Mouse (Mus musculus) embryonic facial prominence, embryonic 15.5 days (tissue): ENCODE data around the gene Btn2a2. TPM values are rescaled to one million over a fixed set of nuclear protein-coding genes. Genes with fewer than 3 reads are reported as not detected.
A peak's percentile ranks its signal among the peaks of the same experiment; 100 is the strongest.
"Not testable (repeated sequence)": the region's sequence is repeated elsewhere in the genome, so short reads cannot be mapped to it uniquely, and the experiment has no call there.

Experiments
- ATAC-seq: fragments of 200-750 bp; cut with Nextera tagmentation; 2 replicates; pipeline ENCODE4 v1.8.0; 2017; ENCODE audit warnings: low read depth, moderate TSS enrichment; ENCODE audit not compliant: insufficient number of reproducible peaks, low FRiP score, low TSS enrichment
- H3K27ac ChIP-seq: fragments of 300-500 bp; sonication (generic); replicated peaks from 2 replicates; pipeline ENCODE4 v1.5.1; 2015; ENCODE audit warnings: mild to moderate bottlenecking, inconsistent platforms
- H3K27me3 ChIP-seq: fragments of 300-500 bp; sonication (generic); 2 replicates; pipeline ENCODE4 v1.6.1; 2015; ENCODE audit warnings: inconsistent platforms
- H3K36me3 ChIP-seq: fragments of 300-500 bp; sonication (generic); 2 replicates; pipeline ENCODE4 v1.6.1; 2015; ENCODE audit warnings: mild to moderate bottlenecking, inconsistent platforms
- H3K4me1 ChIP-seq: fragments of 300-500 bp; sonication (generic); 2 replicates; pipeline ENCODE4 v1.6.1; 2015; ENCODE audit warnings: inconsistent platforms
- H3K4me2 ChIP-seq: fragments of 300-500 bp; sonication (generic); replicated peaks from 2 replicates; pipeline ENCODE4 v1.6.1; 2015; ENCODE audit warnings: mild to moderate bottlenecking, inconsistent platforms
- H3K4me3 ChIP-seq: fragments of 300-500 bp; sonication (generic); replicated peaks from 2 replicates; pipeline ENCODE4 v1.5.1; 2015; ENCODE audit warnings: mild to moderate bottlenecking, inconsistent platforms
- H3K9ac ChIP-seq: fragments of 300-500 bp; sonication (generic); 2 replicates; pipeline ENCODE4 v1.6.1; 2015; ENCODE audit warnings: inconsistent platforms
- H3K9me3 ChIP-seq: fragments of 300-500 bp; sonication (generic); replicated peaks from 2 replicates; pipeline ENCODE4 v1.6.1; 2016; ENCODE audit warnings: inconsistent platforms
- WGBS: fragments of 180-500 bp; shearing (Covaris S2); methylation state at CpG from one replicate; pipeline ENCODE4 v1.1.7; 2015; 5-methylcytosine and 5-hydroxymethylcytosine counted together
- polyA plus RNA-seq: library from polyadenylated mRNA; unstranded; fragments of >200 nt; fragmentation: Nextera tagmentation; extraction: Ambion mirVana; gene quantifications from 2 replicates; pipeline ENCODE4 v1.2.1, GENCODE M21; 2015

Gene Btn2a2
- 0.55 and 0.65 TPM in 2 replicates for polyA plus RNA-seq

DNA sequence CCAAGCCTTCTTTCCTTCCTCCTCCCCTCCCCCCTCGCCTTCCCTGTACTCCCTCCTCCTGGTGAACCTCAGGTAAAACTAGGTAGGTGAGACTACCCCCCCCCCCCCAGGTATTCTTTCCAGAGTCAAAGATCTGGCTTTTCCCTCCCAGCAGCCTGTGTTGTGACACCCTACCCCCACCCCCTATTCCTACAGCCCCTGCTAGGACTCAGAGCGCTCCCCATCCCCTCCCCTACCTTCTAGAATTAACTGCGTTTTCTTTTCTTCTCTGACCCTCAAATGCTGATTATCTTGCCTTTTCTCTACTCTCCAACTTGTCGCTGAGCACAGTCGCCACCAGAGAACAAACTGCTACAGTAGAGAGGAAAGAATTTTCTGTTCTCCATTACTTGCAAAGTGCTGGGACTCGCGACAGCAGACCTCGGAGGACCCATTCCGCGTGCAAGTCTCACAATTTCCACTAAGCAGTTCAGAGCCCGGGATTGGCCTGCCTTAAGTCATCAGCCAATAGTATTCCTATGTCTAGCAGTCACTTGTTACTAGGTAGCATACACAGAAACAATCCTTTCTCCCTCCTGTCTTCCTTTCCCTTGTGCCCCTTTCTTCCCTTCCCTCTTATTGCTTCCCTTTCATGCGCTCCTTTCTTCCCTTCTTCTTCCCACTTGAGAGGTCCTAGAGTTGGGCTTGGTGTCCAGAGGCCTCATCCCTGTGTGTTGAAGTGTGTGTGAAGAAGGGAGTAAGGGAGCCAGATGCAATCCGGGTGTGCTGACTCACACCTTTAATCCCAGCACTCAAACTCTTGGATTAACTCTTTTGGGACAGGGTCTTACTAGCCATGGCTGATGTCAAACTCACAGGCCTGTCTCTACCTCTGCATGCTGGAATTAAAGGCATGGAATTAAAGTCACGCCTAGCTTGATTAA is at the start of gene Btn2a2:
TSS of gene Btn2a2 (minus strand) at position 458 of the 923 bp plus-strand sequence.
- ATAC-seq: peak; percentile 94
- WGBS: 2% methylated on average over 13 of the region's 14 CpGs
- Histone ChIP-seq H3K9ac (no peak within 1 kb of the TSS), H3K4me3 (peak within 1 kb of the TSS; percentile 46), H3K27me3 (no peaks in the 10 kb centered on the region), H3K9me3 (no peaks in the 10 kb centered on the region), H3K4me1 (0 out of 2 replicates have a peak, but pooled peaks cover 5% of the 10 kb centered on the region), H3K27ac (no peak within 1 kb of the TSS), H3K36me3 (no peaks in the 10 kb centered on the region), H3K4me2 (peak within 1 kb of the TSS; percentile 75)

DNA sequence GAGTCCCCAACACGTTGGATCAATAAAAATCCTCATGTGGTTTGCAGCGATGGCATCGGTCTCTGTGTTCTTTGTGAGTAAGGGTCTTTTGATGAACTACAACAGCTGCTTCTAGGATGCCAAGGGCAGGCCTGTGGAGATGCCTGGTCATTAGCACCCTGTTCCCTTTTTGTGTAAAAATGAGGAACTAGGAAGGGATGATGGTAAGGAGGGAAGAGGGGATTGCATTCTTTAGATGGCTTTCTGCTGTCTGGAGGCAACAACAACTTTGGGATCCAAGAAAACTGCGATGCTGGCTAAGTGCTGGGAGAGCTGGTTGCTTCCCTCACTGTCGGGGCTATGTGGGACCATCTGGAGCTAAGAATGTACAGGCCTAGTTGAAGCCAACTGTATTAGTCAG is 49.6 kb upstream of the Btn2a2 start:
- no peaks in the 10 kb centered on the region for H3K9me3 ChIP-seq
- no peaks in the 10 kb centered on the region for H3K36me3 ChIP-seq
- no peak overlapping the region for H3K4me2 ChIP-seq
- H3K27ac ChIP-seq: no peak overlapping the region
- ATAC-seq: no peak
- peaks cover 21% of the 10 kb centered on the region for H3K4me1 ChIP-seq
- H3K27me3 ChIP-seq: no peaks in the 10 kb centered on the region
- WGBS: 51% methylated on average over 5 of the region's 5 CpGs
- H3K9ac ChIP-seq: no peak overlapping the region
- H3K4me3 ChIP-seq: no peak overlapping the region

DNA sequence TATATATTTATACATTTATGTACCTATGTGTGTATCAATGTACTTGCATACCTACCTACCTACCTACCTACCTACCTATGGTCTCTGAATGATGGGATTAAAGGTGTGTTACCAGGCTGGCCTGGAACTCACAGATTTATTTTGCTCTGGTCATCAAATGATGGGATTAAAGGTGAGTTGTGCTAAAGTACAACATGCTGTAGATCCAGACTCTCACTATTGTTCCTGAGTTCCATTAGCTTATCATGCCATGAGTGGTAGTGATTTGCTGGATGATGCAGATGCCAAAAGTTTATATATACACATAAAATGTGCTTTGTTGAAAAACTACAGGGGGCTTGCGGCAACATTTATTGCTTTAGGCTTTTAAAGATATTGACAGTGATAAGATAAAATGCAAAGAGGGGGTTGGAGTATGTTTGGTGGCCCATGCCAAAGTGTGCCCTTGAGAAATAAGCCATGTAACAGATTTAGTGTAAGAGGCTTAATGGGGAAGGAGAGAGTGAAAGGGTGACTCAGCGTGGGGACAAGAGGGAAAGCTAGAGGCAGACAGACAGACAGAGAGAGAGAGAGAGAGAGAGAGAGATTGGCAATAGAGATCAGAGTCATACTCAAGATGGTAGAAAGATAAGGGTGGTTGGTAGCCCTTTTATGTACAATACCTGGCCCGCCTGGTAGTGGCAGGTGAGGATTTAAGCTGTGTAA is 48.5 kb upstream of the Btn2a2 start:
- Histone ChIP-seq H3K4me3 (peak overlapping the region; percentile 61; the same call in 1 of the 2 replicates), H3K27me3 (no peaks in the 10 kb centered on the region), H3K36me3 (no peaks in the 10 kb centered on the region), H3K9ac (no peak overlapping the region), H3K4me2 (peak overlapping the region; percentile 72; the same call in 1 of the 2 replicates), H3K9me3 (no peaks in the 10 kb centered on the region), H3K27ac (no peak overlapping the region), H3K4me1 (peaks cover 27% of the 10 kb centered on the region)
- no peak for ATAC-seq
- WGBS: 75% methylated on average over 3 of the region's 3 CpGs

DNA sequence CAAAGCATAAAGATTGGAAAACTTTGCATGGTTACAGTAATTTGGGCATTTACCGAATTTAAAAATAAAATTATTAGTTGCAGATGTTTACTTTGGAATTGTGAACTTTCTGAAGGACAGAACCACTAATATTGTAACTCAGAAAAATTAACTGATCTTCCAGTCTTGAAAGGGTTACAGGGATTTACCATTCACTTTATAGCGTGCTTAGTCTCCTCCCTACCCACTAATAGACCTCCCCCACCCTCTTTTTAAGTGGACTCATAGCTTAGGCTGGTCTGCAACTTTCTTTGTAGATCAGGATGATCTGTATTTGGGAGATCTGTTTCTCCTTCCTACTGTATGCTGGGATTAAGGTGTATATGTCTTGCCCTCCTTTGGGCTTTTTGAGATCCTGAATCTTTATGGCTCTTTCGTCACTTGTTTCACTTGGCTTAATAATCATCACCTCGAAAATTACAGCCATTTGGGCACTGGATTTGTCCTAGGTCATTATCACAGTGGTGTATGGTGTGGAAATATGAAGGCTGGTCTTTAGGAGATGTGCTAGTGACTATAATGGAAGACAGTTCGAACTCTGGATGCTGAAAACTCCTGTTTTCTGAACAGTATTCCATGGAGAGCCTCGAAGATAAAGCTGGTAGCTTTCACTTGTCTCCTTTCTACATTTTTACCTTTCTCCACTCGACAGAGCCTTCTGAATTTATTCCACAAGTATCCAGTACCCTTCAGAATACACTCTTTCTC is 47.6 kb upstream of the Btn2a2 start:
- peak overlapping the region; percentile 63 for H3K27ac ChIP-seq
- H3K4me1 ChIP-seq: peaks cover 29% of the 10 kb centered on the region
- H3K4me3 ChIP-seq: peak overlapping the region; percentile 61
- H3K9ac ChIP-seq: peak overlapping the region; percentile 12; the same call in 1 of the 2 replicates
- no peaks in the 10 kb centered on the region for H3K9me3 ChIP-seq
- peak overlapping the region; percentile 72 for H3K4me2 ChIP-seq
- H3K36me3 ChIP-seq: no peaks in the 10 kb centered on the region
- H3K27me3 ChIP-seq: no peaks in the 10 kb centered on the region
- WGBS: 19% methylated on average over 7 of the region's 7 CpGs
- no peak for ATAC-seq

DNA sequence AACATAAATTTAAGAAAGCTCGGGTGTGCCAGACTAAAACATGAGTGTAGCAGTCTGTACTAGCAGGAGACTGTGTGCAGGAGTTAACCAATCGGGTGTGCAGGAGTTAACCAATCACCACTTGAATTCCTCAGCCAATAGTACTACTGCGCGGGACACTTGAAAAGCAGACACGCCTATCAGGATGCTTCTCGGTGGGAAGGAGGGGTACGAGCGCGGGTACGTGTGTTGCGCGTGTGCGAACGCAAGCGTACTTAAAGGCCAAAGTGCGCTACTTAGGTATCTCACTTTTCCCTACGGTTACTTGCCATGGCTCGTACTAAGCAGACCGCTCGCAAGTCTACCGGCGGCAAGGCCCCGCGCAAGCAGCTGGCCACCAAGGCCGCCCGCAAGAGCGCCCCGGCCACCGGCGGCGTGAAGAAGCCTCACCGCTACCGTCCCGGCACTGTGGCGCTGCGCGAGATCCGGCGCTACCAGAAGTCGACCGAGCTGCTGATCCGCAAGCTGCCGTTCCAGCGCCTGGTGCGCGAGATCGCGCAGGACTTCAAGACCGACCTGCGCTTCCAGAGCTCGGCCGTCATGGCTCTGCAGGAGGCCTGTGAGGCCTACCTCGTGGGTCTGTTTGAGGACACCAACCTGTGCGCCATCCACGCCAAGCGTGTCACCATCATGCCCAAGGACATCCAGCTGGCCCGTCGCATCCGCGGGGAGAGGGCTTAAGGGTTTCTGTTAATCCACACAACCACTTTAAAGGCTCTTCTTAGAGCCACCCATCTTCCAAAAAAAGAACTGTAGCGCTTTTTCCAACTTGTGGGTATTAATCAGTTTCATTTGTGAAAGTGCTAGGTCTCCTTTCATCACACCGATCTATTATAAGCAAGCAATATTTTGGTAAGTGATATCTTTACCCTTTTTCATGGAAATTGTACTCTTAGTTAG is 46.7 kb upstream of the Btn2a2 start, which contains the start of gene Hist1h3g:
TSS of gene Hist1h3g (plus strand) at position 286 of the 939 bp plus-strand sequence.
- peak within 1 kb of the TSS; percentile 35 for H3K9ac ChIP-seq
- H3K4me3 ChIP-seq: peak within 1 kb of the TSS; percentile 61
- H3K4me1 ChIP-seq: peaks cover 29% of the 10 kb centered on the region
- not testable (repeated sequence) for H3K36me3 ChIP-seq, H3K27me3 ChIP-seq, H3K9me3 ChIP-seq
- H3K4me2 ChIP-seq: peak within 1 kb of the TSS; percentile 72
- peak within 1 kb of the TSS; percentile 92 for H3K27ac ChIP-seq
- under 1% methylated on average over 47 of the region's 62 CpGs for WGBS
- ATAC-seq: peak; percentile 90

DNA sequence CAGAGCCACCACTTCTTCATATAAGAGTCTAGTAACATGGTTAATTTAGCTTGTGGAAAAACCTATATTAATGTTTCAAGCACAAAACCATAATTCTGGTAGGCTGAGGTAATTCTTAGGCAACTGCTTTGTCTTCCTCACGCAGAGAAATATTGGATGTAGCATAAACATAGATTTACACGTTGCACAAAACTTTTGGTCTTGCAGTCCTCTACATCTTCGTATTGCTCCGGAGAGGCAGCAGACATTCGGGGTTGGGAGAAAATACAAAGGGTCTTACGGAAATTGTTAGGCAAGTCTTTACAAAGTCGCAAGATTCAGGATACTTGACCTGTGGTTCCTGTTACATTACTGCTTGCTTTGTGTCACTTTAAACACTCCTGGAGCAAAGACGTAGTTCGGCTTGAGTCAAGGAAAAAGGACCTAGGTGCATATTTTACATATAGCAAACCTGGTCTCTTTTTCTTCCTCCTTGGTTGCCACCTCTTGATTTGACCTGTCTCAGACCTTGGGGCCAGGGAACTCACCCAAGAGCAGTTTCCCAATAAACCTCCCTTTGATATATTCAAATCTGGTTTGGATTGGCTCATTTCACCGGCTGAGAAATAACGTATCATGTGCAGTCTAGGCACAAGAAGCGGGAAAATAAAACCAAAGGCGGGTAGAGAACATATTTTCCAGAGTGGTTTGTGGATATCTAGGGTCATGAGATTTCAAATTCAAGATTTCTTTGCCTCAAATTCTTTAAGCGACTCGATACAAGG is 45.9 kb upstream of the Btn2a2 start:
- Histone ChIP-seq H3K9me3 (no peaks in the 10 kb centered on the region), H3K4me1 (peaks cover 29% of the 10 kb centered on the region), H3K9ac (peak overlapping the region; percentile 26; the same call in 1 of the 2 replicates), H3K4me2 (peak overlapping the region; percentile 72), H3K36me3 (no peaks in the 10 kb centered on the region), H3K27ac (peak overlapping the region; percentile 92), H3K27me3 (no peaks in the 10 kb centered on the region), H3K4me3 (peak overlapping the region; percentile 61)
- no peak for ATAC-seq
- under 1% methylated on average over 15 of the region's 15 CpGs for WGBS

DNA sequence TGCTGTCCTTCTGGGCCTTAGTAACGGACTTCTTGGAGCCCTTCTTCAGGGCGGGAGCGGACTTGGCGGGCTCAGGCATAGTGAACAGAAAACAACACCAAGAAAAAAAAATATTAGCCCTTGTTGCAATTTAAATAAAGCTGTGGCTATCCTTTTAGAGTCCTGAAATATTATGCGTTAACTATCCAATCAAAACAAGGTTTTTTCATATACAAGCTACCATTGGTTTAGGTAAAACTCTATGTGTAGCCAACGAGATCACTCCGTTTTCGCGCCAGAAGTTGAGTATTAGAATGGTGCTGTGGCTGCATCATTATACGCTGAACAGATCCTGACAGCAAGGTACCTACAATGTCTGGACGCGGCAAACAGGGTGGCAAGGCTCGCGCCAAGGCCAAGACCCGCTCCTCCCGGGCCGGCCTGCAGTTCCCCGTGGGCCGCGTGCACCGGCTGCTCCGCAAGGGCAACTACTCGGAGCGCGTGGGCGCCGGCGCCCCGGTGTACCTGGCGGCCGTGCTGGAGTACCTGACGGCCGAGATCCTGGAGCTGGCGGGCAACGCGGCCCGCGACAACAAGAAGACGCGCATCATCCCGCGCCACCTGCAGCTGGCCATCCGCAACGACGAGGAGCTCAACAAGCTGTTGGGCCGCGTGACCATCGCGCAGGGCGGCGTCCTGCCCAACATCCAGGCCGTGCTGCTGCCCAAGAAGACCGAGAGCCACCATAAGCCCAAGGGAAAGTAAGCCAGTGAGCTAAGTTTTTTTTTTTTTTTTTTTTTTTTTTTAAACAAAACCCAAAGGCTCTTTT is 45.1 kb upstream of the Btn2a2 start, which contains the start of gene Hist1h2af:
TSS of gene Hist1h2af (plus strand) at position 347 of the 808 bp plus-strand sequence.
- H3K4me1 ChIP-seq: peaks cover 34% of the 10 kb centered on the region
- peak within 1 kb of the TSS; percentile 99 for H3K27ac ChIP-seq
- WGBS: under 1% methylated on average over 28 of the region's 53 CpGs
- peak; percentile 52 for ATAC-seq
- H3K9me3 ChIP-seq, H3K36me3 ChIP-seq, H3K27me3 ChIP-seq: not testable (repeated sequence)
- H3K4me3 ChIP-seq: peak within 1 kb of the TSS; percentile 61
- peak within 1 kb of the TSS; percentile 26; the same call in 1 of the 2 replicates for H3K9ac ChIP-seq
- H3K4me2 ChIP-seq: peak within 1 kb of the TSS; percentile 72

DNA sequence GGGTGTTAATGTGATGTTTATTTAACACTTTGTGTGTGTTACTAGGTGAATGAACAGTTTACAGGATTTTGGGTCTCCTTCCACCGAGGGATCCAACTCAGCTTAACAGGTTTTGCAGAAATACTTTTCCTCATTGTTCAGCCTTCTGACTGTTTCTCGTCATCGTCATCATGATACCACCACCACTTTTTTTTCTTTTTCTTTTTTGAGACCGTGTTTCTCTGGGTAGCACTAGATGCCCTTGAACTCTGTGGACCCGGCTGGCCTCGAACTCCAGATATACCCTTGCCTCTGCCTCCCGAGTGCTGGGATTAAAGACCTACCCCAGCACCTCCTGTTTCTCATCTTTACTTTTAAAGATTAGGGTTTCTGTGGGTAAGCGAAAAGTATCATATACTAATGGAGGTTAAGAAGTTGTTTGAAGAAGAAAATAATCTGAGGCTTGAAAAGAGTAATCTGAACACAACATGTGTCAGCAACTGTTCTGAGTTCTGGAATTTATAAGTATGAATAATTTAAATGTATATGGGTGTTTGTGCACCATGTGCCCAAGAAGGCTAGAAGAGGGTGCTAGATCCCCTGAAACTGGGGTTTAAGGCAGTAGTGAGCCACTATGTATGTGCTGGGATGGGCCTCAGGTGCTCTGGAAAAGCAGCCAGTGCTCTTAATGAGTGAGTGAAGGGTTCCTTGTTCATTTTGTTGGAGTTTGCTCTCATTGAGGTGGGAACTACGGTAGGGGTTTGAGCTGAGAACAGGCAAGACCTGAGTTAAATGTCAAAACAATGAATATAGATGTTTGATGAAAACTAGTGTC is 43.8 kb upstream of the Btn2a2 start:
- peaks cover 35% of the 10 kb centered on the region for H3K4me1 ChIP-seq
- no peaks in the 10 kb centered on the region for H3K27me3 ChIP-seq
- H3K36me3 ChIP-seq: no peaks in the 10 kb centered on the region
- H3K9ac ChIP-seq: 0 out of 2 replicates have a peak overlapping the region, but pooled peaks have one; percentile 18
- WGBS: 16% methylated on average over 9 of the region's 9 CpGs
- no peak for ATAC-seq
- peak overlapping the region; percentile 61 for H3K4me3 ChIP-seq
- peak overlapping the region; percentile 99 for H3K27ac ChIP-seq
- H3K4me2 ChIP-seq: peak overlapping the region; percentile 72
- H3K9me3 ChIP-seq: no peaks in the 10 kb centered on the region
